Mouse (Mus musculus) kidney, adult 2 months (tissue): ENCODE data around the gene Lmntd1. TPM values are rescaled to one million over a fixed set of nuclear protein-coding genes. Genes with fewer than 3 reads are reported as not detected.
A peak's percentile ranks its signal among the peaks of the same experiment; 100 is the strongest.

ENCODE experiments used
- DNase-seq: peaks from one replicate; pipeline ENCODE4 v3.0.0; 2021
- H3K27ac ChIP-seq: fragments of 200-500 bp; 2 replicates; pipeline ENCODE4 v1.5.1; 2012; ENCODE audit warnings: low read depth, low read length, control low read depth, inconsistent platforms; ENCODE audit not compliant: insufficient read depth
- H3K27me3 ChIP-seq: fragments of 200-500 bp; replicated peaks from 2 replicates; pipeline ENCODE4 v1.6.1; 2012; ENCODE audit warnings: mild to moderate bottlenecking, moderate library complexity, low read length, inconsistent platforms; ENCODE audit not compliant: control insufficient read depth, insufficient read depth
- H3K36me3 ChIP-seq: fragments of 200-500 bp; 2 replicates; pipeline ENCODE4 v1.6.1; 2012; ENCODE audit warnings: mild to moderate bottlenecking, moderate library complexity, low read length, inconsistent platforms; ENCODE audit not compliant: control insufficient read depth, insufficient read depth
- H3K4me1 ChIP-seq: fragments of 200-500 bp; 2 replicates; pipeline ENCODE4 v1.6.1; 2011; ENCODE audit warnings: low read length; ENCODE audit not compliant: control insufficient read depth, insufficient read depth
- H3K4me3 ChIP-seq: fragments of 200-500 bp; 2 replicates; pipeline ENCODE4 v1.5.1; 2011; ENCODE audit warnings: mild to moderate bottlenecking, low read depth, low read length, control low read depth; ENCODE audit not compliant: insufficient read depth
- CTCF ChIP-seq: fragments of 200-500 bp; conservative IDR thresholded peaks from 2 replicates; pipeline ENCODE4 v1.5.1; 2011; ENCODE audit warnings: low read depth, mild to moderate bottlenecking, control low read depth, low read length, moderate library complexity, mixed read lengths; ENCODE audit not compliant: insufficient read depth, insufficient read length
- POLR2A ChIP-seq: fragments of 200-500 bp; IDR thresholded peaks from one replicate; pipeline ENCODE4 v1.6.1; 2011; ENCODE audit warnings: low read depth, low read length, control low read depth
- WGBS: fragments of 180-500 bp; shearing (Covaris S2); methylation state at CpG from one replicate; pipeline ENCODE4 v1.1.7; 2018; 5-methylcytosine and 5-hydroxymethylcytosine counted together
- polyA plus RNA-seq: library from polyadenylated mRNA; depleted of rRNA; stranded (reverse); fragments of >200 nt; gene quantifications from 2 replicates; pipeline ENCODE4 v1.2.3, GENCODE M21; 2012

Gene Lmntd1
- polyA plus RNA-seq, 1 experiment: 0.34 TPM

DNA sequence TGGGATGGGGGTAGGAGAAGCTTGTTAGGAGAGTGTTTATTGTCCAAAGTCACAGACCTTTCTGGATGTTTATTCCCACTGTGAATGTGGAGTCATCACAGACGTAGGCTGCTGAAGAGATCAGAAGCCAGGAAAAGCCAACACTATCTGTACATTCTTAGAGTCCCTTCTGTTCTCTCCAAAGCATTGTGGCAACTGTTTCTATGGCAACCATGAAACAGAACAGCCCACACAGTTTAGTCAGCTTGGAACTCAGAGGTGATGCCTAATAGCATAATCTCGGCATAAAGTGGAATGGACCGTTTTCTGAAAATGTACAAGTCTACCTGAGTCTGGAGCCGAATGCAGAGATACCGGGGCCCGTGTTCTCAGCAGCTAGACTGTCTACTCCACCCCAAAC is 226.7 kb downstream of the Lmntd1 start:
- no peak for TF ChIP-seq POLR2A
- TF ChIP-seq CTCF: no peak
- Histone ChIP-seq H3K4me1 (no peaks in the 10 kb centered on the region), H3K36me3 (no peaks in the 10 kb centered on the region), H3K4me3 (no peak overlapping the region), H3K27ac (no peak overlapping the region), H3K27me3 (no peaks in the 10 kb centered on the region)
- no peak for DNase-seq
- WGBS: 87% methylated on average over 6 of the region's 6 CpGs

DNA sequence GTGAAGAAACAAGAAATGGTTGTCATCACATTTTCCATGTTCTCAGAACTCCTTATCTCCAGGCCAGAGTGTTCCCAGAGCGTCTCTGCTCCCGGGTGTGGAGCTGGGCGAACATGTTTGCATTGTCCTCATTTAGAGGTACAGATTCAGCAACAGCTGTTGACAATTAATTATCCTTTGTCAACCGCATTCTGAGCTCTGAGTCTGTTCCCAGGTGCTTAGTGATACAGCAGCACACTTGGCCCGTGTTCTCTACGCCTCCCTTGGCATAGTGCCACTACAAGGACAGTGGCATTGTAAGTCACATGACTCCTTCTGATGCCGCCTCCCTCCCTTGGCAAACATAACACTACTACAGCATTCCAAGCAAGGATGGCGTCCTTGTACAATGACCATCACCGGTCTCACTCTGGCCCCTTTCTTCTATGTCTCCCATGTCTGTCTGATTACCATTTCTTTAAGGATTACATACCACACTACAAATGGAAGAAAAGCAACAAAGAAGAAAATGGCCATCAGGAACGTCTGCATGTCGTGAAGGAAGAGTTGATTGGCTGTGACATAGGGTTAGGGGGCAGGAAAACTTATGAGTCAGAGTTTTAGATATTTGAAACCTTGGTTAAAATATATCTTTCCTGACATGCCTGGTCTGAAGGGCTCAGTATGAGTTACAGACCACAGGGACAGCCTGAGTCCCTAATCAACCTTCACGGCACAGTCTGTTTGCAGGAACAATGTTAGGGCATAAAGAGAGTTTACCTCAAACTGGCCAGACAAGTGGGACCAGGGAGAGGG is 231.3 kb downstream of the Lmntd1 start:
- DNase-seq: no peak
- 55% methylated on average over 12 of the region's 12 CpGs for WGBS
- no peaks in the 10 kb centered on the region for H3K4me1 ChIP-seq
- TF ChIP-seq CTCF: no peak
- no peak for TF ChIP-seq POLR2A
- no peak overlapping the region for H3K4me3 ChIP-seq
- H3K27ac ChIP-seq: no peak overlapping the region
- no peaks in the 10 kb centered on the region for H3K36me3 ChIP-seq
- H3K27me3 ChIP-seq: no peaks in the 10 kb centered on the region

DNA sequence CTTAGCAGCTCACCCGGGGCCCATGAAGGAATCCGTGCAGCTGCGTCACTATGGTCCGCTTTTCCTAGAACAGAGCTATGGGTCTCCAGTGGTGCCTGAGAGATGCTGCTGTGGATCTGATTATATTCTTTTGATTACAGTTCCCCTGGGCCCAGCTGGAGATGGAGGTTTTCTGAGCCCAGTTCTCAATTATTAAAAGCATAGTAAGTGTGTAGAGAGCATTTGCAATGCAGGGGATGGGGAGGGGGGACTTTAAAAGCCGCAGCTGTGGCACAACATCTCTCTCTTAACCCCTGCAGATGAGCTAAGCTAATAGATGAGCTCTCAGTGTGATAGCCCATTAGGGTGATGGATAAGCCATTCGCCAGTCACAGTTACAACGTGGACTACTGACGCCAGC is 233.2 kb downstream of the Lmntd1 start:
- H3K4me1 ChIP-seq: no peaks in the 10 kb centered on the region
- no peak overlapping the region for H3K4me3 ChIP-seq
- no peaks in the 10 kb centered on the region for H3K27me3 ChIP-seq
- H3K27ac ChIP-seq: no peak overlapping the region
- WGBS: 96% methylated on average over 8 of the region's 8 CpGs
- no peaks in the 10 kb centered on the region for H3K36me3 ChIP-seq
- DNase-seq: no peak
- no peak for TF ChIP-seq POLR2A
- no peak for TF ChIP-seq CTCF

DNA sequence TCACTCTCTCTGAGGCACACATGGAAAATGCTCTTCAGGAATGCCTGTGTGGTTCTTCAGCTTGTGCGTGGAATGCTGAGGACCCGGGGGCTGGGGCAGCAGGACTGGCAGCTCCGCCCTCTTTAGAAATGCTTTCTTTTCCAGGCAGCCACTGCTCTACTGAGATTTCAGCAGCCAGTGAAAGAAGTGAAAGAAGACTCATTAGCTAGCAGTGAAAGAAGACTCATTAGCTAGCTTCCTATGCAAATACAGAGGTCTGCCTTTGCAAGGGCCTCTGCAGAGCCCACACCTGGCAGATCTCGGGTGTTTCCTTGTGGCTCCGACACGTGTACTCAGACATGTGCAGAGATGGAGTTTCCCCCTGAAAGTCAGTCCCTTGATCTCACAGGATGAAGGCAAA is 234.9 kb downstream of the Lmntd1 start:
- 31% methylated on average over 6 of the region's 6 CpGs for WGBS
- Histone ChIP-seq H3K36me3 (no peaks in the 10 kb centered on the region), H3K27me3 (no peaks in the 10 kb centered on the region), H3K4me1 (no peaks in the 10 kb centered on the region), H3K27ac (no peak overlapping the region), H3K4me3 (no peak overlapping the region)
- no peak for DNase-seq
- TF ChIP-seq POLR2A (no peak), CTCF (no peak)

DNA sequence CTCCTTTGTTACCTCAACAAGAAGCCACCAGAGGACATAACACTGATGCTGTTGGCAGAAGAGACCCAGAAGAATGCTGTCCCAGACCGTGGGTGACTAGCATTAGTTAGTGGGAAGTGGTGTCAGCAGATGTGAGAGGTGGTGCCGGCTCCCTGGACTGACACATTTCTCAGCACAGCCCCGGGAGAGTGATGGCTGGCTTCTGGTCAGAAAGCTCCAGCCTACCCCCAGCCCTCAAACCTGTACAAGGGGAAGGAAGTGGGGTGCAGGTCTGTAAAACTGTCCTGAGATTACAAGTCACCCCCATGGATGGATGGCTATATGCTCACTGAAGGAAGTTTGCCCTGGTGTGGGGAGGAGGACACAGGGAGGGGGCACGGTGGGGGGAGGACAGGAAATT is 235.4 kb downstream of the Lmntd1 start:
- no peaks in the 10 kb centered on the region for H3K27me3 ChIP-seq
- H3K4me3 ChIP-seq: no peak overlapping the region
- no peaks in the 10 kb centered on the region for H3K36me3 ChIP-seq
- no peaks in the 10 kb centered on the region for H3K4me1 ChIP-seq
- H3K27ac ChIP-seq: no peak overlapping the region
- TF ChIP-seq POLR2A (no peak), CTCF (no peak)
- WGBS: 44% methylated on average over 4 of the region's 4 CpGs
- DNase-seq: no peak

DNA sequence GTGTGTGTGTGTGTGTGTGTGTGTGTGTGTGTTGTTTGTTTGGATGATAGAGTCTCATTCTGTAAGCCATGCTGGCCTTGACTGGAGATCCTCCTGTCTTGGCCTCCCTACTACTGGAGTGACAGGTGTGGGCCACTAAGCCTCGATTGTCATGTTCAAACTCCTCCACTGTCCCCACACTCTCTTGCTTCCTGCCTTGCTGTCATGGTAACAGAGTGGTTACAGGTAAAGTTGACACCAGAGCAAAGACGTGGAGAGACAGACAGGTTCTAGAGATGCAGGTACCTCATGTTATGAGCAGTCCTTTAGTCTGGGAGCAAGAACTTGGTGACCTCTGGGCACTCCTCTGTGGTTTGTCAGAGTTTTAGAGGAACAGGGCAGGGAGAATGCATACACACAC is 239.7 kb downstream of the Lmntd1 start:
- Histone ChIP-seq H3K27ac (no peak overlapping the region), H3K4me1 (no peaks in the 10 kb centered on the region), H3K36me3 (no peaks in the 10 kb centered on the region), H3K27me3 (no peaks in the 10 kb centered on the region), H3K4me3 (no peak overlapping the region)
- TF ChIP-seq POLR2A: no peak
- TF ChIP-seq CTCF: no peak
- 80% methylated on average over 2 of the region's 2 CpGs for WGBS
- no peak for DNase-seq

DNA sequence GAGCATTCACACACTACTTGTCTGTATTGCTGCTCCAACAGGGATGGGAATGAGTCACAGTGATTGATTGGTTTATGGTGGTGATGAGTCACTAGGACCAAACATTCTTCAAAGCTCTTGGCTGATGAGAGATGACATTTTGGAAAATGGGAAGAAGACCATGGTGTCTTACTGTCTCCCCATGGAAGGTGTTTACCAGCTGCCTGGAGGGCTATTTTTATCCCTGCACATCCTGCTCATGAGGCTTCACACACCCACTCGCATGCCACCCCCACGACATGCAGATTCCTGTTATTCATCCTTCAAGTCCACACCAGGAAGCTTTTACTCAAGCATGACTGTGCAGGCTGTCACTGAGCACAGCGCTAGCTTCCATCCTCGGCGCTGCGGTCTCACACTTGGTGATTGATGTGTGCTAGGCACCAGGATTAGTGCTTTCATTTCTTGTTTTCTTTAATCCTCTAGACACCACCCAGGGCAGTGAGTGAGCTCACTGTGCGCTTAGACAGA is 240.4 kb downstream of the Lmntd1 start:
- 32% methylated on average over 7 of the region's 7 CpGs for WGBS
- Histone ChIP-seq H3K27ac (no peak overlapping the region), H3K4me1 (no peaks in the 10 kb centered on the region), H3K36me3 (no peaks in the 10 kb centered on the region), H3K27me3 (no peaks in the 10 kb centered on the region), H3K4me3 (no peak overlapping the region)
- no peak for DNase-seq
- TF ChIP-seq CTCF (no peak), POLR2A (no peak)

DNA sequence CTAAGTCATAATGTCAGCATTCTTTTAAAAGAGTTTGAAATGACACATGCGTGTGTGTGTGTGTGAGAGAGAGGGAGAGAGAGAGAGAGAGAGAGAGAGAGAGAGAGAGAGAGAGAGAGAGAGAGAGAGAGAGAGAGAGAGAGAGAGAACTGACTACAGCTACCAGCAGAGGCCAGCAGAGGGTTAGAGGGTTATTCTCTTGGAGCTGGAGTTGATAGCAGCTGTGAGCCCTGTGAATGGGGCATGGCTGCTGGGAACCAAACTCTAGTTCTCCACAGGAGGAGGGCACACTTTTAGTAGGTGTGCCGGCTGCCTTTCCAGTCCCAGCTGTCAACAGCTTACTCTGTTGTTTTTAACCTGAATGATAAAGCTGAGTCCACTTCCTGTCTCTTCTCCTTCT is 242.1 kb downstream of the Lmntd1 start:
- Histone ChIP-seq H3K4me3 (no peak overlapping the region), H3K27me3 (no peaks in the 10 kb centered on the region), H3K4me1 (no peaks in the 10 kb centered on the region), H3K36me3 (no peaks in the 10 kb centered on the region), H3K27ac (no peak overlapping the region)
- no peak for DNase-seq
- TF ChIP-seq CTCF (0 out of 2 replicates have a peak, but pooled peaks have one; percentile 3), POLR2A (no peak)
- WGBS: 53% methylated on average over 2 of the region's 2 CpGs
